Mouse (Mus musculus) right cerebral cortex, postnatal 4 days (tissue): ENCODE results near the gene Tmem151b.

Source experiments
- DNase-seq: peaks from one replicate; pipeline ENCODE4 v3.0.0-alpha.2; 2022

The Tmem151b gene

GRCm38 (mm10) chr17:45563216-45563615, 13.7 kb upstream of the Tmem151b start:
- no peak for DNase-seq

- DNase-seq = no peak
These were observed 10.5 kb upstream of the Tmem151b start for GRCm38 (mm10) chr17:45559732-45560525.

- DNase-seq = no peak
These were observed 8.8 kb upstream of the Tmem151b start for GRCm38 (mm10) chr17:45557998-45558862.

GRCm38 (mm10) chr17:45557246-45557824, 7.9 kb upstream of the Tmem151b start:
- DNase-seq = no peak

- DNase-seq = no peak
These were observed 7.2 kb upstream of the Tmem151b start for GRCm38 (mm10) chr17:45556514-45557245.

GRCm38 (mm10) chr17:45556107-45556489, 6.6 kb upstream of the Tmem151b start:
- DNase-seq = no peak

GRCm38 (mm10) chr17:45555452-45556106, 6.1 kb upstream of the Tmem151b start, which contains the start of gene Nfkbie:
Nfkbie (plus strand) TSS chr17:45555703.
- peak; percentile 86 for DNase-seq

GRCm38 (mm10) chr17:45554420-45554819, 4.9 kb upstream of the Tmem151b start:
- no peak for DNase-seq

GRCm38 (mm10) chr17:45553065-45553464, 3.6 kb upstream of the Tmem151b start:
- DNase-seq = no peak

- DNase-seq = peak; percentile 77
These were observed 2.5 kb upstream of the Tmem151b start for GRCm38 (mm10) chr17:45551816-45552451.

- no peak for DNase-seq
These were observed 1.8 kb upstream of the Tmem151b start for GRCm38 (mm10) chr17:45551249-45551796.

- no peak for DNase-seq
These were observed 776 bp upstream of the Tmem151b start for GRCm38 (mm10) chr17:45550253-45550652.

GRCm38 (mm10) chr17:45548541-45549512, 650 bp downstream of the Tmem151b start:
- peak; percentile 70 for DNase-seq

- DNase-seq = no peak
These were observed 1.9 kb downstream of the Tmem151b start for GRCm38 (mm10) chr17:45547461-45548190.

GRCm38 (mm10) chr17:45546941-45547340, 2.5 kb downstream of the Tmem151b start:
- DNase-seq = no peak

GRCm38 (mm10) chr17:45545278-45545961, 4.1 kb downstream of the Tmem151b start:
- DNase-seq = peak; percentile 52

- no peak for DNase-seq
These were observed 4.6 kb downstream of the Tmem151b start for GRCm38 (mm10) chr17:45544873-45545277.

- no peak for DNase-seq
These were observed 5.2 kb downstream of the Tmem151b start for GRCm38 (mm10) chr17:45544001-45544872.
